Mouse (Mus musculus): ENCODE results near the gene Gpr152. TPM values are rescaled to one million over a fixed set of nuclear protein-coding genes. Genes with fewer than 3 reads are reported as not detected.
"Not testable (repeated sequence)": the region's sequence is repeated elsewhere in the genome, so short reads cannot be mapped to it uniquely, and the experiment has no call there.

The Gpr152 gene
- total RNA-seq, 4 experiments from 2014 or later = not detected

- no peak for DNase-seq (ENCODE audit: low spot score in 2 of 2)
Measured at GRCm38 (mm10) chr19:4108535-4108934, 31.1 kb upstream of the Gpr152 start.

- no peak for DNase-seq (ENCODE audit: low spot score in 2 of 2)
Measured at GRCm38 (mm10) chr19:4112063-4112960, 27.3 kb upstream of the Gpr152 start.

GRCm38 (mm10) chr19:4113186-4113805 is 26.3 kb upstream of the Gpr152 start:
- DNase-seq (ENCODE audit: low spot score in 2 of 2) = peak; percentile 67 to 71

- DNase-seq (ENCODE audit: low spot score in 2 of 2) = no peak
Measured at GRCm38 (mm10) chr19:4113806-4114230, 25.8 kb upstream of the Gpr152 start.

- no peak for DNase-seq (ENCODE audit: low spot score in 2 of 2)
Measured at GRCm38 (mm10) chr19:4114551-4114950, 25.0 kb upstream of the Gpr152 start.

- no peak for DNase-seq (ENCODE audit: low spot score in 2 of 2)
Measured at GRCm38 (mm10) chr19:4115144-4115543, 24.4 kb upstream of the Gpr152 start.

- DNase-seq (ENCODE audit: low spot score in 2 of 2) = no peak
Measured at GRCm38 (mm10) chr19:4115816-4116215, 23.8 kb upstream of the Gpr152 start.

GRCm38 (mm10) chr19:4117006-4117405 is 22.6 kb upstream of the Gpr152 start:
- no peak for DNase-seq (ENCODE audit: low spot score in 2 of 2)

- DNase-seq (ENCODE audit: low spot score in 2 of 2) = no peak
Measured at GRCm38 (mm10) chr19:4118350-4118749, 21.2 kb upstream of the Gpr152 start.

GRCm38 (mm10) chr19:4119716-4120487 is 19.7 kb upstream of the Gpr152 start:
- no peak for DNase-seq (ENCODE audit: low spot score in 2 of 2)

GRCm38 (mm10) chr19:4120496-4120895 is 19.1 kb upstream of the Gpr152 start:
- DNase-seq (ENCODE audit: low spot score in 2 of 2) = no peak

GRCm38 (mm10) chr19:4121097-4121805 is 18.3 kb upstream of the Gpr152 start:
- peak; percentile 98 for DNase-seq (ENCODE audit: low spot score in 2 of 2)

GRCm38 (mm10) chr19:4121896-4122295 is 17.7 kb upstream of the Gpr152 start:
- not testable (repeated sequence) for DNase-seq (ENCODE audit: low spot score in 2 of 2)

GRCm38 (mm10) chr19:4122411-4123370 is 16.9 kb upstream of the Gpr152 start:
- no peak for DNase-seq (ENCODE audit: low spot score in 2 of 2)

- DNase-seq (ENCODE audit: low spot score in 2 of 2) = no peak
Measured at GRCm38 (mm10) chr19:4124432-4124831, 15.2 kb upstream of the Gpr152 start.

GRCm38 (mm10) chr19:4125268-4125667 is 14.3 kb upstream of the Gpr152 start:
- not testable (repeated sequence) for DNase-seq (ENCODE audit: low spot score in 2 of 2)

- peak; percentile 96 to 98 for DNase-seq (ENCODE audit: low spot score in 2 of 2)
Measured at GRCm38 (mm10) chr19:4125741-4126696, 13.6 kb upstream of the Gpr152 start, which contains the start of gene Aip. Aip (minus strand) TSS chr19:4125858.

- DNase-seq (ENCODE audit: low spot score in 2 of 2) = no peak
Measured at GRCm38 (mm10) chr19:4126759-4127495, 12.7 kb upstream of the Gpr152 start.

Data from gastrocnemius, adult 8-10 months (tissue).